Mouse (Mus musculus) small intestine, adult 2 months (tissue): Measurements from ENCODE around the gene Pou2f3.

Experiments
- CTCF ChIP-seq: fragments of 200-500 bp; IDR thresholded peaks from 2 replicates; pipeline ENCODE4 v1.5.1; 2012; ENCODE audit warnings: low read depth, mild to moderate bottlenecking, control low read depth, inconsistent platforms, low read length, moderate library complexity, mixed read lengths; ENCODE audit not compliant: insufficient replicate concordance, insufficient read length; ENCODE audit errors: extremely low read depth
- POLR2A ChIP-seq: fragments of 200-500 bp; IDR thresholded peaks from 2 replicates; pipeline ENCODE4 v1.6.1; 2012; ENCODE audit warnings: low read depth, mild to moderate bottlenecking, control low read depth, inconsistent platforms, low read length, moderate library complexity

- no peak for TF ChIP-seq POLR2A
- no peak for TF ChIP-seq CTCF
These were observed 30.6 kb downstream of the Pou2f3 start for GRCm38 (mm10) chr9:43179614-43180013.
